Mouse (Mus musculus) spleen, adult 2 months (tissue): ENCODE results near the gene Zpbp2. TPM values are rescaled to one million over a fixed set of nuclear protein-coding genes. Genes with fewer than 3 reads are reported as not detected.

ENCODE experiments used
- DNase-seq, 2 experiments: peaks; one replicate each; pipeline versions ENCODE4 v3.0.0 to v3.0.0-alpha.2; 2012 to 2021; ENCODE audit warnings: low spot score in 2 of 2, low read depth in 1 of 2
- H3K27ac ChIP-seq: fragments of 200-500 bp; 2 replicates; pipeline ENCODE4 v1.5.1; 2012; ENCODE audit warnings: low read length, inconsistent platforms; ENCODE audit not compliant: insufficient read depth
- H3K27me3 ChIP-seq: fragments of 200-500 bp; 2 replicates; pipeline ENCODE4 v1.6.1; 2012; ENCODE audit warnings: mild to moderate bottlenecking, moderate library complexity, low read length, inconsistent platforms; ENCODE audit not compliant: control insufficient read depth, insufficient read depth
- H3K36me3 ChIP-seq: fragments of 200-500 bp; 2 replicates; pipeline ENCODE4 v1.6.1; 2012; ENCODE audit warnings: mild to moderate bottlenecking, low read length, inconsistent platforms; ENCODE audit not compliant: control insufficient read depth, insufficient read depth
- H3K4me1 ChIP-seq: fragments of 200-500 bp; 2 replicates; pipeline ENCODE4 v1.6.1; 2011; ENCODE audit warnings: inconsistent platforms; ENCODE audit not compliant: control insufficient read depth, insufficient read depth, insufficient read length
- H3K4me3 ChIP-seq: fragments of 200-500 bp; 2 replicates; pipeline ENCODE4 v1.5.1; 2011; ENCODE audit warnings: mild to moderate bottlenecking, inconsistent platforms; ENCODE audit not compliant: insufficient read depth, insufficient read length; ENCODE audit errors: extremely low read depth
- CTCF ChIP-seq: fragments of 200-500 bp; IDR thresholded peaks from 2 replicates; pipeline ENCODE4 v1.5.1; 2011; ENCODE audit warnings: mild to moderate bottlenecking, inconsistent platforms; ENCODE audit not compliant: insufficient read depth, insufficient read length, insufficient replicate concordance; ENCODE audit errors: extremely low read depth
- POLR2A ChIP-seq: fragments of 200-500 bp; IDR thresholded peaks from 2 replicates; pipeline ENCODE4 v1.6.1; 2011; ENCODE audit warnings: low read depth, low read length, inconsistent platforms
- WGBS: fragments of 180-500 bp; shearing (Covaris S2); methylation state at CpG from one replicate; pipeline ENCODE4 v1.1.7; 2018; 5-methylcytosine and 5-hydroxymethylcytosine counted together
- polyA plus RNA-seq: library from polyadenylated mRNA; depleted of rRNA; stranded (reverse); fragments of >200 nt; gene quantifications from 2 replicates; pipeline ENCODE4 v1.2.3, GENCODE M21; 2012

The Zpbp2 gene
- polyA plus RNA-seq, 1 experiment: 1.2 TPM

DNA sequence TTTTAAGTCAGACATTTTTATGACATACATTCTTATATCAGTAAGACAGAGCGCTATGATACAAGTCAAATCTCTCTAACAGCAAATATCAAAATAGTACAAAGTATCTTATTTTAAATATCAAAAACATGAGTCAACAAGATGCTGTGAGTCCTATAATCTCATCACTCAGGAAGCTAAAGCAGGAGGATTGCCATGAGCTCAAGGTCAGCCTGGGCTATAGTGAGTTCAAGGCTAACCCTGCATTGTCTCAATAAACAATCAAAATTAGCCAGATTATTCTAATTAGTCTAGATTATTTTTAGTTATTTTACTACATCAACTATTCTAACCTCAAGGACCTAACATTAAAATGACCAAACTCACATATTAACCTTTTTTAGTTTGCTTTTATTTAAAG lies 7.5 kb upstream of the Zpbp2 start:
- Histone ChIP-seq H3K4me1 (peaks cover 5% of the 10 kb centered on the region; the same call in 1 of the 2 replicates), H3K27ac (no peak overlapping the region; the same call in 1 of the 2 replicates), H3K36me3 (peaks cover under 1% of the 10 kb centered on the region; the same call in 1 of the 2 replicates), H3K4me3 (peak overlapping the region; percentile 28), H3K27me3 (no peaks in the 10 kb centered on the region)
- TF ChIP-seq POLR2A (no peak), CTCF (no peak)
- 74% methylated on average over 1 of the region's 1 CpGs for WGBS
- no peak for DNase-seq

- TF ChIP-seq CTCF (no peak), POLR2A (no peak)
- Histone ChIP-seq H3K4me3 (peak overlapping the region; percentile 88), H3K36me3 (no peaks in the 10 kb centered on the region; the same call in 1 of the 2 replicates), H3K27me3 (no peaks in the 10 kb centered on the region), H3K27ac (peak overlapping the region; percentile 94), H3K4me1 (peaks cover 11% of the 10 kb centered on the region; the same call in 1 of the 2 replicates)
- 2% methylated on average over 16 of the region's 16 CpGs for WGBS
- DNase-seq: no peak
These were observed 5.8 kb upstream of the Zpbp2 start for GRCm38 (mm10) chr11:98544890-98545677.

GRCm38 (mm10) chr11:98545711-98546231 lies 5.1 kb upstream of the Zpbp2 start, which contains the start of gene Ikzf3:
Gene Ikzf3 (minus strand): TSS chr11:98546031.
- peak; percentile 71 to 84 for DNase-seq
- Histone ChIP-seq H3K4me3 (peak within 1 kb of the TSS; percentile 88), H3K27ac (peak within 1 kb of the TSS; percentile 94), H3K36me3 (no peaks in the 10 kb centered on the region; the same call in 1 of the 2 replicates), H3K4me1 (peaks cover 11% of the 10 kb centered on the region; the same call in 1 of the 2 replicates), H3K27me3 (no peaks in the 10 kb centered on the region)
- TF ChIP-seq POLR2A: peak; percentile 57
- TF ChIP-seq CTCF: 0 out of 2 replicates have a peak, but pooled peaks have one; percentile 2
- WGBS: 2% methylated on average over 58 of the region's 58 CpGs

GRCm38 (mm10) chr11:98546529-98547307 lies 4.2 kb upstream of the Zpbp2 start:
- peak in 1 of 2 experiments; percentile 55 for DNase-seq
- H3K27me3 ChIP-seq: no peaks in the 10 kb centered on the region
- no peaks in the 10 kb centered on the region; the same call in 1 of the 2 replicates for H3K36me3 ChIP-seq
- H3K4me1 ChIP-seq: peaks cover 13% of the 10 kb centered on the region; the same call in 1 of the 2 replicates
- peak overlapping the region; percentile 88 for H3K4me3 ChIP-seq
- peak overlapping the region; percentile 94 for H3K27ac ChIP-seq
- TF ChIP-seq CTCF (no peak), POLR2A (peak; percentile 57)
- WGBS: 25% methylated on average over 12 of the region's 12 CpGs

DNA sequence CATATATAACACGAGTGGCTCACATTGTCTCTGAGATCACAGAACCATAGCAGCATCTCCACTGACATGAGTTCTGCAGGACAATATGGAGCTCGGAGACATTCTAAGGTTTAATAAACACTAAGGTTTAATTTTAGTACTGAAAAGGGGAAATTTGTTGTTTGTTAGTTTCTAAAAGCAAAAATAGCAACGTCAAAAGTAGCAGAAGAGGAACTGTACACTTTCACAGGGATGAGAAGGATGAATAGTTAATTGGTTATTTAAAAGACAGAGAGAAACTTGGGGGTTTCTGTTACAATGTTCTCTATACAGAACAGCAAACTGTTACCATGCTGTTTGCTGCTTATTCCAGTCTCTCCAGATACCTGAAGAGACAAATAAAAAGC lies 3.6 kb upstream of the Zpbp2 start:
- Histone ChIP-seq H3K27ac (peak overlapping the region; percentile 94), H3K4me1 (peaks cover 13% of the 10 kb centered on the region), H3K4me3 (peak overlapping the region; percentile 39; the same call in 1 of the 2 replicates), H3K36me3 (no peaks in the 10 kb centered on the region), H3K27me3 (no peaks in the 10 kb centered on the region)
- WGBS: 21% methylated on average over 3 of the region's 3 CpGs
- DNase-seq: no peak
- no peak for TF ChIP-seq CTCF
- TF ChIP-seq POLR2A: no peak

GRCm38 (mm10) chr11:98549363-98549762 lies 1.5 kb upstream of the Zpbp2 start:
- H3K27ac ChIP-seq: peak overlapping the region; percentile 98
- H3K4me1 ChIP-seq: peaks cover 13% of the 10 kb centered on the region
- WGBS: 65% methylated on average over 4 of the region's 4 CpGs
- no peak overlapping the region for H3K4me3 ChIP-seq
- H3K36me3 ChIP-seq: no peaks in the 10 kb centered on the region
- DNase-seq: no peak
- H3K27me3 ChIP-seq: no peaks in the 10 kb centered on the region
- TF ChIP-seq CTCF (no peak), POLR2A (no peak)
